Comparison of ENCODE assay signal across 9 mouse cellular contexts in the genomic region with DNA sequence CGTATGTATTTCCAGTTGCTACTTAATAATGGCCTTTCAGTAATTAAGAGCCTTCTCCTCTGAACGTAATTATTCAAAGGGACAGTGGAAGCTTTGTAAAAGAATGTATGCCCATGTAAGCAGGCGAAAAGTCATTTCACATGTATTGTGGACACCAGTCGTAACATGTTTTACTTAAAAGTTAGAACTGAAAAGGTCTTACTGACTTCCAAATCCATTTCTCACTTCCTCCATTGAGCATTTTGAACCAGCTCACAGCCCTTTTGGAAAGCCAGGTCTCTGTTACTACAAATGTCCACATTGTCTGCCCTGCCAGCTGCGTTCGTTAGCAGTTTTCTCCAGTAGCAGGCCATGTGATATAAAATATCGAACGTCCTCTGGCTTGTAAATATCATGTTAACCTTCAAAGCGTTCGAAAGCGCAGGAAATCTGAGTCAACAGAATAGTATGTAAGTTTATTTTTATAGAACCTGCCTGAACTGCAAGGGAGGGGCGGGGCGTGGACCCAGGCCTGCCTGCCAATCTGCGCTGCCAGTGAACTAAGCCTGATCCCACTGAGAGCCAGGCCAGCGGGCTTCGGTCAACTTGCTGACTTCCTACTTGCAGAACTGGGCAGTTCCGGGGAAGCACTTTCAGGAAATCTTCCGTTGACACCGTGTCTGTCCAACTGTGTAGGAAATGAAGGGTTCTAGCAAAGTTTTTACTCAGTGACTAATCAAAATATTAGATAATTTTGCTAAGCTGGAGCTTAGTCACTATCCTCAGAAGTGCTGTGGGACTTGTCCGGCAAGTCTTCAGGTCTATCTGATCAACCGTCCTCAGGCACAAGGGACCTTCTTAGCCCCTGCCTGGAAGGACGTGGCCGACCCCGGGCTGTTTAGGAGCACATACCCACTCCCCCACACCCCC. TPM values are rescaled to one million over a fixed set of nuclear protein-coding genes. Genes with fewer than 3 reads are reported as not detected.
A peak's percentile ranks its signal among the peaks of the same experiment; 100 is the strongest.
DNase-seq lines count a peak whose midpoint lies in the region; ATAC-seq lines count a peak whose summit lies in the region.
"Had no signal": no experiment of that assay in that cellular context is flagged by ENCODE, and none has a peak within 500 bp of the region (broad histone marks: within the 10 kb centered on the region; RNA-seq: fewer than 3 reads in every experiment).

No protein-coding gene starts in this region.

- ATAC-seq in intestine, embryonic 16.5 days, result peak; percentile 88
- no peak for ATAC-seq in forebrain, embryonic 15.5 days (replicated peaks)
- no peak for ATAC-seq in midbrain, embryonic 13.5 days

- H3K27ac ChIP-seq in embryonic facial prominence, embryonic 10.5 days (replicated peaks), result no peak overlapping the region
- no peak overlapping the region for H3K27ac ChIP-seq in intestine, embryonic 16.5 days (ENCODE audit: low read length)
- peak overlapping the region; percentile 75 for H3K27ac ChIP-seq in macrophage
- H3K27ac ChIP-seq in forebrain, embryonic 15.5 days (replicated peaks), result no peak overlapping the region
- no peak overlapping the region for H3K27ac ChIP-seq in midbrain, embryonic 13.5 days
- H3K27ac ChIP-seq: lung, embryonic 15.5 days had no signal

- H3K9me3 ChIP-seq in embryonic facial prominence, embryonic 10.5 days, result no peaks in the 10 kb centered on the region
- no peaks in the 10 kb centered on the region for H3K9me3 ChIP-seq in intestine, embryonic 16.5 days (ENCODE audit: control insufficient read depth, low read length)
- no peaks in the 10 kb centered on the region for H3K9me3 ChIP-seq in forebrain, embryonic 15.5 days
- H3K9me3 ChIP-seq in midbrain, embryonic 13.5 days, result no peaks in the 10 kb centered on the region
- H3K9me3 ChIP-seq: lung, embryonic 15.5 days had no signal

- no peak overlapping the region for H3K4me3 ChIP-seq in embryonic facial prominence, embryonic 10.5 days
- no peak overlapping the region for H3K4me3 ChIP-seq in intestine, embryonic 16.5 days (ENCODE audit: low read length)
- H3K4me3 ChIP-seq in macrophage (ENCODE audit: inconsistent target), result no peak overlapping the region
- no peak overlapping the region for H3K4me3 ChIP-seq in forebrain, embryonic 15.5 days
- H3K4me3 ChIP-seq in midbrain, embryonic 13.5 days (replicated peaks), result no peak overlapping the region
- H3K4me3 ChIP-seq: lung, embryonic 15.5 days had no signal

- no peaks in the 10 kb centered on the region for H3K4me1 ChIP-seq in embryonic facial prominence, embryonic 10.5 days
- peaks cover 6% of the 10 kb centered on the region; the same call in 1 of the 2 replicates for H3K4me1 ChIP-seq in intestine, embryonic 16.5 days (ENCODE audit: control insufficient read depth, insufficient read depth, low read length)
- H3K4me1 ChIP-seq in forebrain, embryonic 15.5 days, result no peaks in the 10 kb centered on the region
- no peaks in the 10 kb centered on the region for H3K4me1 ChIP-seq in midbrain, embryonic 13.5 days (replicated peaks)
- H3K4me1 ChIP-seq: lung, embryonic 15.5 days had no signal

- DNase-seq in MN1 (ENCODE audit: low spot score), result peak; percentile 30
- peak; percentile 20 for DNase-seq in embryonic facial prominence, embryonic 10.5 days (ENCODE audit: low spot score)
- no peak for DNase-seq in right cerebral cortex, postnatal 25 days
- no peak for DNase-seq in frontal cortex, postnatal 25 days (ENCODE audit: low spot score in 2 of 2)

- H3K9ac ChIP-seq in intestine, embryonic 16.5 days (ENCODE audit: low read depth, low read length), result no peak overlapping the region
- H3K9ac ChIP-seq in forebrain, embryonic 15.5 days (replicated peaks), result no peak overlapping the region
- no peak overlapping the region for H3K9ac ChIP-seq in midbrain, embryonic 13.5 days (replicated peaks)
- H3K9ac ChIP-seq: lung, embryonic 15.5 days had no signal

- no peaks in the 10 kb centered on the region for H3K27me3 ChIP-seq in embryonic facial prominence, embryonic 10.5 days (replicated peaks; ENCODE audit: low read depth, poor library complexity, severe bottlenecking)
- H3K27me3 ChIP-seq in intestine, embryonic 16.5 days (replicated peaks; ENCODE audit: control insufficient read depth, insufficient read depth, low read length), result no peaks in the 10 kb centered on the region
- H3K27me3 ChIP-seq in forebrain, embryonic 15.5 days, result no peaks in the 10 kb centered on the region
- H3K27me3 ChIP-seq in midbrain, embryonic 13.5 days, result no peaks in the 10 kb centered on the region
- H3K27me3 ChIP-seq: lung, embryonic 15.5 days had no signal

- no peaks in the 10 kb centered on the region for H3K79me2 ChIP-seq in macrophage (ENCODE audit: inconsistent target)

- WGBS in embryonic facial prominence, embryonic 10.5 days, result 81% methylated on average over 24 of the region's 24 CpGs
- 63% methylated on average over 24 of the region's 24 CpGs for WGBS in intestine, embryonic 16.5 days
- 23% methylated on average over 24 of the region's 24 CpGs for WGBS in macrophage (ENCODE audit: missing documents)
- WGBS in forebrain, embryonic 15.5 days, result 77% methylated on average over 24 of the region's 24 CpGs
- WGBS in midbrain, embryonic 13.5 days, result 88% methylated on average over 24 of the region's 24 CpGs

- H3K4me2 ChIP-seq in intestine, embryonic 16.5 days (ENCODE audit: low read depth, low read length), result peak overlapping the region; percentile 38
- H3K4me2 ChIP-seq in forebrain, embryonic 15.5 days (replicated peaks), result no peak overlapping the region
- H3K4me2 ChIP-seq in midbrain, embryonic 13.5 days (replicated peaks), result no peak overlapping the region
- H3K4me2 ChIP-seq: lung, embryonic 15.5 days had no signal

- no peaks in the 10 kb centered on the region for H3K36me3 ChIP-seq in embryonic facial prominence, embryonic 10.5 days (replicated peaks)
- H3K36me3 ChIP-seq in intestine, embryonic 16.5 days (ENCODE audit: control insufficient read depth, insufficient read depth, low read length), result no peaks in the 10 kb centered on the region
- no peaks in the 10 kb centered on the region for H3K36me3 ChIP-seq in macrophage (ENCODE audit: inconsistent target)
- H3K36me3 ChIP-seq in forebrain, embryonic 15.5 days, result no peaks in the 10 kb centered on the region
- no peaks in the 10 kb centered on the region for H3K36me3 ChIP-seq in midbrain, embryonic 13.5 days
- H3K36me3 ChIP-seq: lung, embryonic 15.5 days had no signal

RNA-seq across cellular contexts. Expression of gene Esr1, which starts 9.5 kb away (rescaled TPM):
- polyA plus RNA-seq in embryonic facial prominence, embryonic 10.5 days (2016; fragmentation: Nextera tagmentation; extraction: Ambion mirVana), result 0.07 TPM in 1 of 2 replicates, not detected in the other
- 0.37 and 0.55 TPM in 2 replicates for polyA plus RNA-seq in intestine, embryonic 16.5 days (2015; fragmentation: Nextera tagmentation; extraction: Ambion mirVana)
- total RNA-seq in macrophage (2018; cell fraction: chromatin; rRNA removed), result 10 to 100 TPM in 23 of 26 experiments, 1 to 10 TPM in 3; 6.9 to 42.4 (median 24.0) TPM
- 1 to 10 TPM; 4.2 to 9.2 (median 6.1) TPM for total RNA-seq in macrophage (2018; cell fraction: cytosol; rRNA removed)
- total RNA-seq in macrophage (2018; cell fraction: nucleus; rRNA removed), result 10 to 100 TPM in 25 of 26 experiments, 1 to 10 TPM in 1; 8.4 to 29.7 (median 20.3) TPM
- 1.1 to 4.2 TPM (median 1.2 TPM) in 3 replicates for polyA plus RNA-seq in macrophage (2018)
- 0.15 and 0.25 TPM in 2 replicates for polyA plus RNA-seq in forebrain, embryonic 15.5 days (2015; fragmentation: Nextera tagmentation; extraction: Ambion mirVana)
- polyA plus RNA-seq in midbrain, embryonic 13.5 days (2015; fragmentation: Nextera tagmentation; extraction: Ambion mirVana), result 0.10 and 0.12 TPM in 2 replicates

Comparison
In these comparisons a context has a peak if more than half of its experiments do, and no peak if none do; other contexts are left out.
1. DNase-seq: peak in MN1 (single experiment) and embryonic facial prominence, embryonic 10.5 days (single experiment); none in right cerebral cortex, postnatal 25 days (single experiment) and frontal cortex, postnatal 25 days (0 of 2).